Mouse (Mus musculus): ENCODE measurements around the gene Sfrp5.

Gene Sfrp5

DNA sequence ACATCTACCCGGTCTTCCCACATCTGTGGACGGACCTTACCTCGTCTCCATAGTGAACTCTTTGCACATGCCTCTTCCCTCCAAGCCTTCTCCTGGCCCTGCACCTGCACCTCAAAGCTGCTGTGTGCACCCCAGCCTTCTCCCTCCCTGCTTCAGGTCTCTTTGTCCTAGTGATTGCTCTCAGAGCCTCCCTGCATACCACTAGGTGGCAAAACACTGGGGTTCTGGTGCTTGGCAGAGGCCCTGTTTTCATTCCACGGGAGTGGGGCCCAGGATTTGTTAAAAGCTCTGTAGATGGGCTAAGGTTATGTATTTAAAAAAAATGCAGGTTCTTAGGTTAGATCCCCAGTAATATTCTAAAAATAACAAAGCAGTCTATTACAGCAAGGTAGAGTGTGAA is 5.0 kb downstream of the Sfrp5 start:
- DNase-seq = no peak

DNA sequence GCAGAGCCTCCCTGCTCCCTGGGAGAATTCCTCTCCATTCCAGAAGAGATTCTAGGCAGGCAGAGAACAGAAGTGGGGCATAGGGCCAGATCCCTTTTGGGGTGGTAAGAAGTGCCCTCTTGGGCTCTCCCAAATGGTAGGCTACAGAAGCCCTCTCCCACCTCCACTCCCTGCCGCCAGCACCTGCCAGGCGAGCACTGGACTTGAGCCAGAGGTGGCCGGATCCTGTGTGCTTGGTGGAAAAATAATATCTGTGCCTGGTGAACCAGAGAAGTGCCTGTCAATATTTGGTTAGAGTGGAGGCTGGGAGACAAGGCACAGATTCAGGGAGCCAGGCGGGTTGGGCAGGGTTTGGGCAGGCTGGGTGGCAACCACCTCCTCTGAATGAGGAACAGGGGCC is 5.7 kb downstream of the Sfrp5 start:
- DNase-seq = peak; percentile 11 to 56

DNA sequence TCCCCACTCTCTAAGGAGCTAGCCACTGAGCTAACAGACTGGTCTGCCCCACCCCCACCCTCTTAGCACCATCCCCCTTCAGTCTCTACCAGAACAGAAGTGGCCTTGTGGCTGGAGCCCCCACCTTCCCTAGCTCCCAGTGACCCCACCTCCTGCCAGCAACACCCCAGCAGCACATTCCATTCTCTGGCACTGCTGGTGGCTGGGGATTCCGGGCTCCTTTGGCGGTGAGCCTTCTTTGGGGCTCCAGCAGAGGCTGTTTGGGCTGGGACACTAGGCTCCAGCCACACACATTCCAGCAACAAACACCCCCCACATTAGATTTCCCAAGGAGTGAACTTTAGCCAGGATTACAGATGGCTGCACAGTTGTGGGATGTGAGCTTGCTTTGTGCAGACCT is 8.7 kb downstream of the Sfrp5 start:
- no peak for DNase-seq

DNA sequence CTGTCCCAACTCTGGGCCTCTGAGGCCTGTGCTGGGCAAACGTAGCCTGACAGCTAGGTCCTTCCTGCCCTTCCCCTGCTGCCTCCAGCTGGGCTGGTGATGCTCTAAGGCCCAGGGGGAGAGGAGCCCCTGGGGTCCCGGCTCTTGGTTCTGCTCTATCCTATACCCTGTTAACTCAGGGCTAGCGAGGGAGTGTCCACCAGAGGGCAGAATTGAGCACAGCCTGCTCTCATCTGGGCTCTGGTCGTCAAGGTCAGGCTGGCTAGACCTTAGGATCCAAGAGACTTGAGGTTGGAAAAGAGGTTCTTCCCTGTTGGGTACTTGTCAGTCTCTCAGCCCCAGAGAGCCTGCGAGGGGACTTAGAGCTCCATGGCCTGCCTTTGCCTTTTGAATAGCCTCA is 11.6 kb downstream of the Sfrp5 start:
- DNase-seq = peak; percentile 63 to 80

DNA sequence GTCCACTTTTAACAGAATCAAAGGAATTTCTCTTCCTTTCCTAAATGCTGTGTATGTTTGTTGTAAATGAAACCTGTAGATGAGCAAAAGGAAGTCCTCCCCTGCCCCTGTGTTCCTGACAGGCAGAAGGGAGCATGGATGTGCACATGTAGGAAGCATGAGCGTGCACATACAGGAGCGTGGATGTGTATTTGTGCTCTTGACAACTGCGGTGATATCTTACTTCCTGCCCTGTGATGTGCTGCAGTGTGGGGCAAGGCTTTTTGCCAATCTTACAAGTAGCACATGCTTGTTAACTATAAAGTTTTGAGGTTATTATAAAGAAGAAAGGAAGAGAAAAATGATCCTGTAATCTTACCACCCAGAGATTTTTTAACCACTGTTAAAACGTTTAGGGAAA is 12.3 kb downstream of the Sfrp5 start:
- no peak for DNase-seq

DNA sequence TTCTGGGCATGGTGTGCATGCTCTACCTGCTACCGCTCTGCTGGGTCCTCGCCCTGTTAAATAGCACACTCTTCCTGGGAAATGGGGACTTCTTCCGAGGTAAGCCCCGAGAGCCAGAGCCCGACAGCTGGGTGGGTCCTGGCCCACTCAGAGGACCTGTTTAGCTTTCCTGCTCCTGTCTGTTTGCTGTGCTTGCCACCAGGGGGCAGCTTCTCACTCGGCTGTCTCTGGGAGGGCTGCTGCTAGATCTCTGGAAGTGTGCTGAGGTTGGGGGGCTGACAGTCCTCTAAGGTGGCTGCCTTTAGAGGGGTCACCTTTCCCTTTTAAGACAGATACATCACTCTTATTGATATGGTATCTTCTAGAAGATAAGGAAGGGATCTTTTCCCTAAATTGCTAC is 19.4 kb downstream of the Sfrp5 start:
- no peak for DNase-seq

DNA sequence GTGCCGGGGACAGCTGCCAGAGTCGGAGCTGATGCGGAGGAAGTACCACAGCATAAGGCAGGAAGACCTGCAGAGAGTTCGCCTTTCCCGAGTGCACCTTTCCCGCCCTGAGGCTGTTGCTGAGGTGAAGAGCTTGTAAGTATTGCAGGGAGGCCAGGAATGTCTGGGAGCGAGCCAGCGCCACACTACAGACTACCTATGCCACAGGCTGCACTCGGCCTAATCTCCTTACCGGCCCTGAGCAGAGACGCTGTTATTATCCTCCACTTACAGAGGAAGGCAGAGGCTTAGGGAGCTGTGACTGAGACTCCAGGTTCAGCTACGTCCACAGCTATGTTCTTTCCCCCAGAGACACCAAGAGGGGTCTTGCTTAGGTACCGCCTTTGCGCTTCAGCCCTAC is 22.7 kb downstream of the Sfrp5 start:
- DNase-seq = no peak

DNA sequence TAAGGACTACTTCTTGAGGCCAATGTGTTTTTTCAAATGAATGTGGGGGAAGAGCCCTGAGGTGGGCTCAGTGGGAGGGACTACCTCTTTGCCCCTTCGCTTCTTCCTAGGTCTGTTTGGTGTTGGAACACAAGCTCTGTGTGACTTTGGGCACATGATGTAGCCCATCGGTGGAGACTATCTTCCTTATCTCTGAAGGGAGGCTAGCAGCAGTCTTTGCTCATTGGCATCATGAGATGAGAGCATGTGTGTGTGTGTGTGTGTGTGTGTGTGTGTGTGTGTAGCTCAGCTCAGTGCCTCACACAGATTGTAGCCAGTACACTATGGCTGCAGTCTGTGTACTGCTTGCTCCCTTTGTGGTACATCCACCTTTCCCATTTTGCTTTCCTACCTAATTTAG is 24.6 kb downstream of the Sfrp5 start:
- no peak for DNase-seq

DNA sequence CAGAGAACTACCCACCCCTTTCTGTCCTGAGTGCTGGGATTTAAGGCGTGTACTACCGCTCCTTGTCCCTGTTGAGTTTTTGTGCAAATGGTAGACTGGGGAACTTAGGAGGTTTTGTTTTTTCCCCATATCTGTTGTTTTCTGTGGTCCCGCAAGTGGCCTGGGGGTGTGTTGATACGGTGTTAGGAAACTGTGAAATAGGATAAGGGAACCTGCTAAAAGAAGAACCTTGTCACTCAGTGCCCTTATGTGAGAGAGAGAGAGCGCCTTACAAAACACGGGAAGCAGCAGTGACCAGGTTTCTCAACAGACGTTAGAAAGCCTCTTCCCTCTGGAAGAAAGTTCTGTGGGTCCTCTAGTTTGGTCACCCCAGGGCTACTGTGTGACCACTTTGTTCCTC is 25.2 kb downstream of the Sfrp5 start:
- no peak for DNase-seq

DNA sequence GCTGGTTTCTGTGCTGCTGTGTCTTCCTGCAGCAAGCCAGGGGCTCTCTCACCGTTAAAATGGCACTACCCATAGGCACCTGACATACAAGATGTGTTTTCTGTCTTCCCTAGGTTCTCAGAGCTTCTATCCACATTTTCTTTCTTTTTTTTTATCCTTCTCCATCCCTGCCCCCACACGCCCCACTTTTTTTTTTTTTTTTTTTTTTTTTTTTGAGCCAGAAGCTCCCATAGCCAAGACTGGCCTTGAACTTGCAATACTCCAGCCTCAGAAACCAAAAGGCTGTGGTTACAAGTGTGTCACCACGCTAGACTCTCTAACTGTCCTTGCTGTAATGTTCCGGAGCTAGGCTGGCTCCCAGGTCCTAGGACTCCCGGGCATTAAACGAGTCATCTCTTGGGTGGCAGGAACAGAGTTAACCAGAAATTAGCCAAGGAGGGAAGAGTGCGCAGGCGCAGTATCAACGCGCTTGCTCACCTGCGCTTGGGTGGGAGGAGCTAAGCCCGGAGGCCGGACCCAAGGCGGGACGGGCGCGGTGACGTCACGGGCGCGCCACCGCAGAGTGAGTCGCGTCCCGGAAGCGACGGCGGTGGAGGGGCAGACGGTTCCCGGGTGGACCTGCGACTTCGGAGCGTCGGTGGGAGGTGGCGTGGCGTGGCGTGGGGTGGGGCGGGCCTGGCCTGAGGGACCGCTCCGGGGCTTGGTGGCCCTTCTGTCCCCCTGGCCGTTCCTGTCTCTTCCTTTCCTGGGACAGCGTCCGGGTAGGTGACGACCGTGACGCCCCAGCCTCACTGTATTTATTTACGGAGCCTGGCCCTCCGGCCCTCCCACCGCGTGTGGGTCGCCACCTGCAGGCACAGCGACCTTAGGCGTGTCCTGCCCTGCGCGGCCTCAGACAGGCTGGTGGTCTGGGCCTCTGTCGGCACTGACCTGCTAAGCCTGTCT is 31.8 kb downstream of the Sfrp5 start:
- DNase-seq = peak; percentile 96 to 97

DNA sequence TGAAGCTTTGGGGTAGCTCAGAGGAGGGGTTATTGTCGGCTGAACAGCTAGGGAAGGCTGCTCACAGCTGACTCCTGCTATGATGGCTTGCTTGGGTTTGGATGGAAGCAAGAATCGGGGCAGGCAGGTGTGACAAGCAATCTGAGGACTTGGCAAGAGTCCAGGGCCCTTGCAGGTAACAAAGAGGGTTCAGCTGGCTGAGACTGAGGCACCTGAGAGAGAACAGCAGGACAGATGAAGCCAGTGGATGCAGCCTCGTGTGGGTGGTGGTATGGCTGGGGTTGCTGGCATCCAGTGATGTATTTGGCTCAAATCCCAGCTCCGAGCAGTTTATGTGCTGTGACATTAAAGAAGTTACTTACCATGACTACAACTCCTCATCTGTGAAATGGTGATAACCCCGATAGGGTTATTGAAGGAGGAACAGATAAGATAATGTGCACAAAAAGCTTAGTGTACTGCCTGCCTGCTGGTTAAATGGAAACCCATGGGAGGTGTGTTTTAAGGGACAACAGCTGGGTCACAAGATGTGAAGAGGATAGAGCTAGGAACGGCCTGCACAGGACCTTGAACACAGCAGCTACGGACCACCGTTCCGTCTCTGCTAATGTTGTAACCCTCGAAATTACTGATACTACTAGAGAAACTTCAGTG is 32.6 kb downstream of the Sfrp5 start:
- peak; percentile 48 to 63 for DNase-seq

DNA sequence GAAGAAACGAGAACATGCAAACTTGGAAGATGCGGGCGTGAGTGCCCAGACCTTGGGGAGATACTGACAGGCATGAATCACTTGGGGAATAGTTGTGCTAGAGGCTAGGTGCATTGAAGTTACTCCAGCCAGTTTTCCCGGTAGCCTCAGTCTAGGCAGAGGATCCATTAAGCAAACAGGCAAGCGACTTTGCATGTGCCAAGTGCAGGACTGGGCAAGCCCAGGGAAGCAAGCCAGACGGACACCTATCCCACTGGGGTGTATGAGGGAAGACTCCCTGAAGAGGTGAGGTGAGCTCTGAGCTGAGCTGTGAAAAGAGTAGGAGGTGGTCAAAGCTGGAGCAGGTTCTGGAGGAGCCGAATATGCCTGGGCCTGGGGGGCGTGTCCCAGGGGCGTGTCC is 34.6 kb downstream of the Sfrp5 start:
- DNase-seq = no peak

DNA sequence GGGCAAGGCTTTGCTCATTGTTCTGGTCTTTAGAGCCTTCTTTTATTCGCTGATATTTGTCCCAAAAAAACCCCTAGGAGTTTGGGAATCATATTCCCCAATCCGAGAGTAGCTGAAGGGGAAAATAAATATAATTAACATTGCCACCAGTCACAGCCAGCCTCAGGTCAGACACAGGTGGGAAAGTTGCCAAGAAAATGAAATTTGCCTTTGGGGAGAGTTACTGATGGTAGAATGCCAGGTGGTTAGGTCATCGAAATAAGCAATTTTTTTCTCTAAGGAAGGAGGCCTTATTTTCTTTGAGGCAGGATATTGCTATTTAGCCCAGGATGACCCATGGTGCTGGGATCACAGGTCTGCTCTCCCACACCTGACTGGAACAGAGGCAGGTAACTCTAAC is 35.3 kb downstream of the Sfrp5 start:
- DNase-seq = no peak

DNA sequence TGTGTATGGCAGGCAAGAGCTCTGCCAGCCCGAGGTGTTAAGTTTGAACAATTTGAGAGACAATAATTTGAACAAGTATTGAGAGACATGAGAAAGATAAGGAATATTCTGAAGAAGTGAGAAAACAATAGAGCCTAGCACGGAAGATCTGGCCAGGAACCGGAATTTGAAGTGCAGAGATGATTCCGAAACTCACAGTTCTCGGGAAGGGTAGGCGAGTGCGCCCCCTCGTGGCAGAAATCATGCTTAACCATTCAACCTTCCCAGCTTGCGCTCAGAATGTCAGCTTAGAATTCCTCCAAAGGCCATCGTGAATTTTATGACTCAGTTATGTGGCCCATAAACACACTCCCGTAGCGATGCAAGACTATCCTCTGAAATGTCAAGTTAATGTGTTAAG is 35.9 kb downstream of the Sfrp5 start:
- DNase-seq = peak; percentile 83 to 95

DNA sequence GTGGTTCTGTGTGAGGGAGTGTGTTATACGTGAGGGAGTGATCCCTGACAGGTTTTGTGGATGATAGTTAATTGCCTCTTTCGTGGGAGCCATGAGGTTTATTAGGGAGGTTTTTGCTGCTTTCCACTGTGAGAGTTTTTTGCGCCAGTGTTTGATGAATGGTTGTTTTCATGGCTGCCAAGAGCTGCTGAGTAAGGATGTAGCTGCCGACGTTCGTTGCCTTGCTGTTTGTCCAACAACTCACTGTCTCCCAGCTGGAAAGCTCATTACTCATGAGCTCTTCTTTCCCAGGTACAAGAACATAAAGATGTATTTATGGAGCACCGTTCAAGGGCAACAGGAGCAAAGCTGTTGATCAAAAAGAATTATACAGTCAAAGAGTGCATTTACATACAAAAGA is 37.9 kb downstream of the Sfrp5 start:
- no peak for DNase-seq

DNA sequence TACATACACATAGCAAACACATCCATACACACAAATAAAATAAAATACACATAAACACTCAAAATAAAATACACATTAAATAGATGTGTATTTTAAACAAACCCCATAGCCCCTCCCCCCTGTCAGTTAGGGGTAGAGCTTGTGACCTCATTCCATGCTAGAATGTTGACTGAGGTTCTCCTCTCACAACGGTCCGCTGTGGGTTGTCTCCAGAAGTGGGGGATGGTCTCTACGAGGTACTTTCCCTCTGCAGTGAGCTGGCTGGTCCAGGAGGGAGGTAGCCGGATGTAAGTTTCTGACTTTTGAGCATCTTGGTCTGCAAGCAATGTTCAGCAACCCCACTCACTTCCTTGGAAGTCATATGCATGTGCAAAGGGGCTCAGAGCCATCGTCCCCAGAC is 38.3 kb downstream of the Sfrp5 start, which contains the start of gene Zfyve27:
Zfyve27 (plus strand) TSS at position 188 of the 400 bp plus-strand sequence.
- no peak for DNase-seq

DNA sequence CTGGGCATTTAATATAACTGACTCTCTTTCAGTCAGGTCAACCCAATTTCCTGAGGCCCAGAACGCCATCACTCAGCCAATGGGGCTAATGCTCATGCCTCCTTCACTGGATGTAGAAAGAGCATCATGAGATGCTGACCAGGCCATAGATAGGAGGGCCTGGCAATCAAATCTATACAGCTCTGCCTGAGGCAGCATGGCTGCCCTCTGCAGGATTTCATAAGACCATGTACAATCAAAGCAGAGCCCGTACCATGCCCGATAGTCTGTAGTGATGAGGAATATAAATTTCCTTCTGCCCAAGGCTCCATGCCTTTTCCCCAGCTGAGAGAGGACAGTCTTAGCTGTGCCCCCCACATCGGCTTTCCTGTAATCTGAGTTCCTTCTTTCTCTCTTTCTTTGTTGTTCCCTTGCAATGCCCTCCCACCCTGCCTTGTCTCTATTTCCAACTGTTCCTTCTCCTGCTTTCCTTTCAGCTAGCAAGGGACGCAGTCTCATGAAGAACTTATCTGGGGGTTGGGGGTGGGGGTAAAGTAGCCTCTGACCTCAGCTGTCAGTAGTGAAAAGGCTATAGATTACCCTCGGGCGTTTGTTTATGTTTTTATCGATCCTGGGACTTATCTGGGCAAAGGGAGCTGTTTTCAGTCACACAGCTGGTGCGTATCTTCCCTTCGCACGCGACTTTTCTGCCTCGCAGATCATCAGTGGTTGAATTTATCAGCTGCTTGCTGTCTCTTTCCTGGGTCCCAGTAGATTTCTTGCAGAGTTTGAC is 43.6 kb downstream of the Sfrp5 start:
- DNase-seq = no peak

DNA sequence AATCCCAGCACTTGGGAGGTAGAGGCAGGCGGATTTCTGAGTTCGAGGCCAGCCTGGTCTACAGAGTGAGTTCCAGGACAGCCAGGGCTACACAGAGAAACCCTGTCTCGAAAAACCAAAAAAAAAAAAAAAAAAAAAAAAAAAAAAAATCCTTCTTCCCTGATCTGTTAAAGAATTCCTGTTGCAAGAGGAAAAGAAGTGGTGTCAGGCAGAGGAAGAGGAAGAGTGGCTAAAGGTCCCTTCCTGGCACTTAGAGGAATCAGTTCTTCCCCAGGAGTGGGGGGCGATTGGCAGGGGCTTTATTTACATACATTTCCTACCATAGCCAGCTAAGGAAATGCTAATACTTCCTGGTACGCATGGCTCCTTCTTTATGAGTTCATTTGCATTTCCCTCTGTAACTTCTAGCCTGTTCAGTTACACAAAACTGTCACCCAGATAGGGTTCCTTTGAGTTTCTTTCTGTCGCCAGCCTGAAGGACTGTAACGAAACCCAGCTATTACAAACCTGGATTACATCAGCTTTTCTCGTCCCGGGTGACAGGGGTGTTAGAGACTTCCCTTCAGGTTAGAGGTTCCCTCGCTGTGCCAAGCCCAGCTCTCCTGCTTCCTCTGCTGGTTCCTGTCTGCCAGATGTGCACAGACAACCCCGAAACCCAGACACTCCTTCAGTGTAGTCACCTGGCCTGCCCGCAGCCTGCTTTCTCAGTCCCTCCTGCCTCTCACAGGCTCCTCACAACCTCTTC is 44.4 kb downstream of the Sfrp5 start:
- no peak for DNase-seq

DNA sequence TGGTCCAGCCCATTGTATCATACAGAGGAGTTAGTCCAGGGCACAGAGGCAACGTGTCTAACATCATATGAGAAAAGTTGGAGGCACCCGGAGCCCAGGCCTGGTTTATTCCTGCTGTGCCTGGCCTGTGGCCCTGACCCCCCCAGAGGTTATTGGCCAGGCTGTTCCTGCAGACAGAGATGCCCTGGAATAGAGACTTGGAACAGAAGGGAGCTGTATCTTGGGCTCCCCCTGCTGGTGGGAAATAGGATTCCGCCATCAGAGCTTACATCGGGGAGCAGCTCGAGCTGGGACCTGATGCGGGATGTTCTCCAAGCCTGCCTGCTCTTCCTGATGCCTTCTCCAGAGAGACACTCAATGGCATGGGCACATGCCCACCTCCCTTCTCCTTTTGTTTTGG is 50.1 kb downstream of the Sfrp5 start:
- peak; percentile 89 to 93 for DNase-seq

DNA sequence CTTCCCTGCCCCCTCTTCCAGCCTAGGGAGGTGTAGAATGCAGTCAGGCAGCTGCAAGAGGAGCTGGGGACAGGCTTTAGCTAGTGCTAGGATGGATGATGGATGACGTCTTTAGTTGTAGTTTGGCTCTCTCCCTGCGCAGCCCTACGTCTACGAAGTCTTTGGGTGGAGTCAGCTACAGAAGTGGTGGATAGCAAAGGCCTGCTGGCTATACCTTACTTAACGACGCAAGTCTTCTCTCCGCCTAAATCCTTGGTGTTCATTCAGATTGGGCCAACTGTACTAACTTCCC is 53.5 kb downstream of the Sfrp5 start:
- no peak for DNase-seq
